Mouse (Mus musculus): ENCODE data around the gene Fkbp4.

DNA sequence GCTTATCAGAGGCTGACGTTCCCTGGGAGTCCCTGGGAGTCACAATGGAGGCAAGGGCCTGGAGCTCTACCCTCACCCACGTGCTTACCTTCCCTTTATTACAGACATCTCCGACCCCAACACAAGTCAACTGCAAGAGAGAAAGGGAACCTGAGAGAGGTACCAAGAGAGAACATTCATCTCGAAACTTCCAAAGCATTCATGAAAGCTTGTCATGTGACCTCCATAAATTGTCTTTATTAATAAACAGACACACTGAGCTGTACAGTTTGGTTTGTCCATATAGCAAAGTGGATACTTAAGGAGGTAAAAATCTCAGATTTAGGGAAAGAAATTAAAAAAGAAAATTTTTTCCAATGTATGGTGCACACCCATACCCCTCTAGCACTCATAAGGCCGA, 22.3 kb downstream of the Fkbp4 start:
- TF ChIP-seq CTCF (IDR thresholded peaks at IDR 0.05; ENCODE audit: insufficient read depth, low read length) (no peak), POLR2A (IDR thresholded peaks at IDR 0.05; ENCODE audit: borderline replicate concordance, extremely low read depth, low read depth, low read length) (no peak)
